Mouse (Mus musculus) C2C12 (cell line): ENCODE measurements around the gene Actl9. TPM values are rescaled to one million over a fixed set of nuclear protein-coding genes. Genes with fewer than 3 reads are reported as not detected.

Source experiments
- H3K27me3 ChIP-seq: one replicate; pipeline ENCODE4 v1.6.1; 2011; ENCODE audit not compliant: control insufficient read depth, insufficient read depth, insufficient read length
- H3K36me3 ChIP-seq: one replicate; pipeline ENCODE4 v1.6.1; 2011; ENCODE audit not compliant: control insufficient read depth, insufficient read depth
- H3K4me3 ChIP-seq: one replicate; pipeline ENCODE4 v1.5.1; 2011; ENCODE audit warnings: mild to moderate bottlenecking, control low read depth; ENCODE audit not compliant: poor library complexity, insufficient read depth, severe bottlenecking
- H3K79me2 ChIP-seq: one replicate; pipeline ENCODE4 v1.6.1; 2011; ENCODE audit not compliant: control insufficient read depth, insufficient read depth
- H3K79me3 ChIP-seq: one replicate; pipeline ENCODE4 v1.6.1; 2011; ENCODE audit warnings: low read depth, control low read depth
- H3ac ChIP-seq: one replicate; pipeline ENCODE3; 2011; ENCODE audit warnings: low read depth; ENCODE audit not compliant: control insufficient read depth, insufficient read length
- CEBPB ChIP-seq: IDR thresholded peaks from one replicate; pipeline ENCODE4 v1.6.1; 2011; ENCODE audit warnings: low read depth, mild to moderate bottlenecking, control low read depth, moderate library complexity
- CTCF ChIP-seq: IDR thresholded peaks from one replicate; pipeline ENCODE4 v1.5.1; 2011; ENCODE audit not compliant: control insufficient read depth, insufficient read depth, insufficient read length
- FOSL1 ChIP-seq: IDR thresholded peaks from one replicate; pipeline ENCODE4 v1.8.0; 2011; ENCODE audit warnings: mild to moderate bottlenecking, low read length; ENCODE audit not compliant: poor library complexity, insufficient read depth, severe bottlenecking
- MAX ChIP-seq: IDR thresholded peaks from one replicate; pipeline ENCODE4 v1.6.1; 2011; ENCODE audit warnings: mild to moderate bottlenecking, control low read depth
- MYOD1 ChIP-seq: IDR thresholded peaks from one replicate; pipeline ENCODE4 v1.6.1; 2011; ENCODE audit warnings: low read depth; ENCODE audit not compliant: control insufficient read depth, insufficient read length
- MYOG ChIP-seq: IDR thresholded peaks from one replicate; pipeline ENCODE4 v1.6.1; 2011; ENCODE audit not compliant: control insufficient read depth, insufficient read length; ENCODE audit errors: extremely low read depth
- USF1 ChIP-seq: IDR thresholded peaks from one replicate; pipeline ENCODE4 v1.6.1; 2011; ENCODE audit warnings: low read depth, mild to moderate bottlenecking, control low read depth, moderate library complexity
- polyA plus RNA-seq: library from polyadenylated mRNA; unstranded; fragments of >200 nt; fragmentation: generic; extraction: Trizol; gene quantifications from one replicate; pipeline ENCODE4 v1.2.1, GENCODE M21; 2012; ENCODE audit warnings: missing spikeins

The Actl9 gene
- polyA plus RNA-seq, 1 experiment = not detected

DNA sequence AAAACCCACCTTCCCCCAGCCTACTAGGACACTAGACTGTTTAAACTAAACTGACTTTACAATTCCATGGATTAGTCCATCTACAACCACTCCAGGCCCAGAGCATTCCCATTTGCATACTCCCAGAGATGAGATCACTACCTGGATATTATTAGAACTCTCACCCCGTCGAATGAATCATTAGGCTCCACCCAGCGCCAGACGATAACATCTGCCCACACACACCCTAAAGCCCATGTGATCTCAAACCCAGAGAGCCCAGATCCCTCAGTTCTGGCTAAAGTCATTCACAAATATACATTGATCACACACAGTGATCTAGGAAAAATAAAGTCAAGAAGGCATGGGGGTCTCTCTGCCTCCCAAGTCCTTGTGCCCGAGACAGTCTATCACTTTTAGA is 7.2 kb downstream of the Actl9 start:
- TF ChIP-seq MAX = no peak
- TF ChIP-seq USF1 = peak; percentile 69
- TF ChIP-seq MYOG = no peak
- no peak for TF ChIP-seq MYOD1
- TF ChIP-seq CEBPB = no peak
- no peaks in the 10 kb centered on the region for H3K27me3 ChIP-seq

DNA sequence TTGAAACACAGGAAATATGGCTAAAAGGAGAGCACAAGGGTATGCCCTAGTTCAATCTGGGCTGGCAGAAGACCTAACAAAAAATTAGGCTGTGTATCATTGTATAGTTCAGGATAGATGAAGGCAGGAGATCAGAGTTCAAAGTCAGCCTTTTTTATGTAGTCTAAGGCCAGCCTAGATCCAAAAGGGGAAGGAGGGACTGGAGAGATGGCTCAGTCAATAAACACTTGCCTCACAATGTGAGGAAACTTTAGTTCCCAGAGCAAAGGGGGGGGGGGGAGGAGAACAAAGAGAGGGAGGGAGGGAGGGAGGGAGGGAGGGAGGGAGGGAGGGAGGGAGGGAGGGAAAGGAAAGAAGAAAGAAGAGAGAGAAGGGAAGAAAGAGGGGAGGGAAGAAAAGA is 8.5 kb downstream of the Actl9 start:
- TF ChIP-seq CEBPB (no peak), FOSL1 (no peak), MYOD1 (no peak), MAX (no peak), USF1 (no peak), CTCF (no peak), MYOG (no peak)
- Histone ChIP-seq H3K27me3 (no peaks in the 10 kb centered on the region), H3ac (no peak overlapping the region), H3K79me3 (no peaks in the 10 kb centered on the region), H3K4me3 (no peak overlapping the region), H3K79me2 (no peaks in the 10 kb centered on the region), H3K36me3 (no peaks in the 10 kb centered on the region)

More for the DNA sequence above, 7.2 kb downstream of the Actl9 start:
- H3K36me3 ChIP-seq = no peaks in the 10 kb centered on the region
- H3K4me3 ChIP-seq = no peak overlapping the region
- H3K79me2 ChIP-seq = no peaks in the 10 kb centered on the region
- H3ac ChIP-seq = no peak overlapping the region
- no peaks in the 10 kb centered on the region for H3K79me3 ChIP-seq

DNA sequence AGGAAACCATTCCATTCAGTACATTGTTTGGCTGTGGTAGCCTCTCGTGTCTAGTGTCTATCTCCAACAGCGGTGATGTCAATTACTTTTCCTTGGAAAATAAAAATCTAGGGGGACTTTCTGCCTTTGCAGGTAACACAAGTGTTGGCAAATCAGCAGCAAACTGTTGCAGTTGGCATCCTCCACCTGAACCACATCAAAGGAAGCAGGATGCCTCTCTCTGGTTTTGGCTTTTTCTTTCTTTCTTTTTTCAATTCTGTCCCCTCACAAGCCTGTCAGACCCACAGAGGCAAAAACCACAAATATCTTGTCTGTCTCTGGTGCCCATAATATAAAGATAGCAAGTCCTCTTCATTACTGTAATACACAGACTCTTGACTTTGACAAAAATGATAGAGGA is 23.9 kb downstream of the Actl9 start:
- Histone ChIP-seq H3K36me3 (no peaks in the 10 kb centered on the region), H3K79me2 (no peaks in the 10 kb centered on the region), H3K27me3 (no peaks in the 10 kb centered on the region), H3K79me3 (no peaks in the 10 kb centered on the region), H3K4me3 (no peak overlapping the region), H3ac (no peak overlapping the region)
- TF ChIP-seq MYOG = no peak
- no peak for TF ChIP-seq MYOD1
- no peak for TF ChIP-seq CEBPB
- TF ChIP-seq CTCF = no peak
- no peak for TF ChIP-seq USF1
- TF ChIP-seq MAX = no peak
- no peak for TF ChIP-seq FOSL1

DNA sequence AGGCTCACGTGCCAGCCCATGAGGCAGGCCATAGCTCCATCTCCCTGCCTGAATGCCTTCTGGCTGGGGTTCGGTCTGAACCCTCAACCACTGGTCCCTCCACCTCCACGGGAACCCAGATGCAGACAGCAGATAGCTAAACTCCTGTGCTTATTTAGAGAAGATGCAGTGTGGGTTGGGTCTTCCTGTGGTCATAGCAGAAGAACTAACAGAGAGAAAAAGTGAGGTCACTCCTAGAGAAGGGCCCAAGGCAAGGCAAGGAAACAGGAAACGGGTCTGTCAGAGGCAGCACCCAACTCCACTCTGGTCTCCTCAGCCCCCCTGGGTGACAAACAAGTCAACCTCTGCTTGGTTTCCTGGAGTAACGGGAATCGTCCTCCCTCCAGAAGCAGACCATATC is 38.5 kb downstream of the Actl9 start:
- Histone ChIP-seq H3K4me3 (no peak overlapping the region), H3K27me3 (peaks cover 18% of the 10 kb centered on the region), H3K79me3 (no peaks in the 10 kb centered on the region), H3K79me2 (no peaks in the 10 kb centered on the region), H3ac (no peak overlapping the region), H3K36me3 (no peaks in the 10 kb centered on the region)
- TF ChIP-seq MYOG (no peak), USF1 (no peak), MYOD1 (no peak), CEBPB (no peak), FOSL1 (no peak), MAX (no peak)

Other genes with a start within 250 kb of the Actl9 start
- gene Olfr239, start 241.6 kb upstream of the Actl9 start, polyA plus RNA-seq = not detected
- 0.01 TPM for gene Olfr1564, start 211.2 kb upstream of the Actl9 start, polyA plus RNA-seq
- 2.5 TPM for gene Zfp955a, start 177.8 kb upstream of the Actl9 start, polyA plus RNA-seq
- not detected for gene Olfr63, start 168.2 kb upstream of the Actl9 start, polyA plus RNA-seq
- 2.5 TPM for gene Zfp955b, start 143.4 kb upstream of the Actl9 start, polyA plus RNA-seq
- 1.3 TPM for gene Zfp81, start 74.0 kb upstream of the Actl9 start, polyA plus RNA-seq
- gene Zfp101, start 38.3 kb upstream of the Actl9 start, polyA plus RNA-seq = 2.0 TPM
- gene Adamts10, start 91.3 kb downstream of the Actl9 start, polyA plus RNA-seq = 6.2 TPM
- gene Myo1f, start 122.8 kb downstream of the Actl9 start, polyA plus RNA-seq = not detected
- gene Zfp414, start 196.2 kb downstream of the Actl9 start, polyA plus RNA-seq = 25.1 TPM
- gene Pram1, start 205.2 kb downstream of the Actl9 start, polyA plus RNA-seq = not detected